Mouse (Mus musculus) forebrain, embryonic 10.5 days (tissue): ENCODE measurements around the gene Olfml2a. TPM values are rescaled to one million over a fixed set of nuclear protein-coding genes. Genes with fewer than 3 reads are reported as not detected.
"Not testable (repeated sequence)": the region's sequence is repeated elsewhere in the genome, so short reads cannot be mapped to it uniquely, and the experiment has no call there.

Experiments used
- DNase-seq: peaks from one replicate; pipeline ENCODE4 v3.0.0-alpha.2; 2017; ENCODE audit warnings: low spot score; ENCODE audit errors: extremely low spot score
- H3K27ac ChIP-seq: fragments of 300-500 bp; sonication (generic); 2 replicates; pipeline ENCODE4 v1.5.1; 2016; ENCODE audit warnings: mild to moderate bottlenecking
- H3K27me3 ChIP-seq: fragments of 300-500 bp; sonication (generic); 2 replicates; pipeline ENCODE4 v1.6.1; 2016; ENCODE audit warnings: mild to moderate bottlenecking; ENCODE audit not compliant: poor library complexity, severe bottlenecking
- H3K36me3 ChIP-seq: fragments of 300-500 bp; sonication (generic); replicated peaks from 2 replicates; pipeline ENCODE4 v1.6.1; 2016; ENCODE audit warnings: mild to moderate bottlenecking, moderate library complexity
- H3K4me1 ChIP-seq: fragments of 300-500 bp; sonication (generic); 2 replicates; pipeline ENCODE4 v1.6.1; 2016
- H3K4me3 ChIP-seq: fragments of 300-500 bp; sonication (generic); 2 replicates; pipeline ENCODE4 v1.5.1; 2016; ENCODE audit warnings: mild to moderate bottlenecking, moderate library complexity
- H3K9me3 ChIP-seq: fragments of 300-500 bp; sonication (generic); 2 replicates; pipeline ENCODE4 v1.6.1; 2016; ENCODE audit warnings: mild to moderate bottlenecking, moderate library complexity
- WGBS: fragments of 180-500 bp; shearing (Covaris S2); methylation state at CpG from one replicate; pipeline ENCODE4 v1.1.7; 2016; 5-methylcytosine and 5-hydroxymethylcytosine counted together
- polyA plus RNA-seq: library from polyadenylated mRNA; unstranded; fragments of >200 nt; fragmentation: Nextera tagmentation; extraction: Ambion mirVana; gene quantifications from 2 replicates; pipeline ENCODE4 v1.2.1, GENCODE M21; 2016

Olfml2a gene
- polyA plus RNA-seq, 1 experiment from 2014 or later: 1.2 TPM

GRCm38 (mm10) chr2:39010144-39010543, 78.4 kb downstream of the Olfml2a start:
- Histone ChIP-seq H3K4me1 (peaks cover 40% of the 10 kb centered on the region), H3K36me3 (peaks cover 48% of the 10 kb centered on the region)
- 97% methylated on average over 5 of the region's 5 CpGs for WGBS
- not testable (repeated sequence) for DNase-seq, H3K9me3 ChIP-seq, H3K27me3 ChIP-seq, H3K4me3 ChIP-seq, H3K27ac ChIP-seq

- H3K4me1 ChIP-seq: peaks cover 34% of the 10 kb centered on the region
- H3K9me3 ChIP-seq: no peaks in the 10 kb centered on the region
- no peaks in the 10 kb centered on the region for H3K27me3 ChIP-seq
- H3K36me3 ChIP-seq: peaks cover 59% of the 10 kb centered on the region
- no peak overlapping the region for H3K4me3 ChIP-seq
- no peak overlapping the region for H3K27ac ChIP-seq
- no peak for DNase-seq
Measured at GRCm38 (mm10) chr2:39011264-39011663, 79.5 kb downstream of the Olfml2a start.

- H3K27ac ChIP-seq: no peak overlapping the region
- peaks cover 26% of the 10 kb centered on the region for H3K4me1 ChIP-seq
- no peak for DNase-seq
- no peaks in the 10 kb centered on the region for H3K27me3 ChIP-seq
- no peaks in the 10 kb centered on the region for H3K9me3 ChIP-seq
- 90% methylated on average over 3 of the region's 3 CpGs for WGBS
- peaks cover 66% of the 10 kb centered on the region for H3K36me3 ChIP-seq
- H3K4me3 ChIP-seq: no peak overlapping the region
Measured at GRCm38 (mm10) chr2:39011971-39012370, 80.2 kb downstream of the Olfml2a start.

- H3K36me3 ChIP-seq: peaks cover 75% of the 10 kb centered on the region
- WGBS: 88% methylated on average over 7 of the region's 7 CpGs
Measured at GRCm38 (mm10) chr2:39012768-39013279, 81.0 kb downstream of the Olfml2a start.

More at GRCm38 (mm10) chr2:39012768-39013279, 81.0 kb downstream of the Olfml2a start:
- Histone ChIP-seq H3K4me3 (no peak overlapping the region), H3K9me3 (no peaks in the 10 kb centered on the region), H3K4me1 (peaks cover 21% of the 10 kb centered on the region), H3K27ac (no peak overlapping the region), H3K27me3 (no peaks in the 10 kb centered on the region)
- no peak for DNase-seq

Other genes with a start within 250 kb of the Olfml2a start
- 0.33 and 0.69 TPM in 2 replicates for gene Nr5a1, start 217.4 kb upstream of the Olfml2a start, polyA plus RNA-seq
- 4.2 and 4.8 TPM in 2 replicates for gene Nr6a1, start 4.3 kb upstream of the Olfml2a start, polyA plus RNA-seq
- gene Wdr38, start 65.5 kb downstream of the Olfml2a start, polyA plus RNA-seq: 1.7 and 1.9 TPM in 2 replicates
- 126 and 131 TPM in 2 replicates for gene Arpc5l, start 73.4 kb downstream of the Olfml2a start, polyA plus RNA-seq
- gene Rpl35, start 73.6 kb downstream of the Olfml2a start, polyA plus RNA-seq: 1,010 and 1,015 TPM in 2 replicates
- gene Golga1, start 133.6 kb downstream of the Olfml2a start, polyA plus RNA-seq: 22.7 and 24.0 TPM in 2 replicates